Mouse (Mus musculus) cerebellum, adult 9-10 months (tissue): Measurements from ENCODE around the gene Gm960.

Source experiments
- DNase-seq: peaks from one replicate; pipeline ENCODE4 v3.0.0; 2022

Gene Gm960

DNA sequence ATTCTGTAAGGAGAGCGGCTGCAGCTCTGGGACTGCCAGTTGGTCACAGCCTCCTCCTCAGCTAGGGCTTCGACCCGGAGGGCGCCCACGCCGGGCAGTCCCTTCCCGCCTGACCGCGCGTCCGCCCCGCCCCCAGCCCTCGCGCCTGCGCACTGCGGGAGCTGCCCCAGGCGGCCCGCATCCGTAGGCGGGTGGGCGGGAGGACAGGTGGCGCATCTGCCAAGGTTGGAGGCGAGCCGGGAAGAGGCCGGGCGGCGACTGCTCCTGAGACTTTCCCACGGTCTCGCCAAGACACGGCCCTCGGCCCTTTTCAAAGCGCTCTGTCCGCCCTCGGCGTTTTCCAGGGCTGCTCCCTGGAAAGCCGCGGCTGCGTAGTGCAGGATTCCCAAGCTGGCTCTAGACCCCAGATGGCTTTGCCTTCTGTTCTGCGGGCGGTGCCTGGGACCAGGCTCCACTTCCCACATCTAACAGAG, at the start of gene Gm960:
Gm960 (minus strand) TSS at position 464 of the 473 bp plus-strand sequence.
- peak; percentile 91 for DNase-seq

DNA sequence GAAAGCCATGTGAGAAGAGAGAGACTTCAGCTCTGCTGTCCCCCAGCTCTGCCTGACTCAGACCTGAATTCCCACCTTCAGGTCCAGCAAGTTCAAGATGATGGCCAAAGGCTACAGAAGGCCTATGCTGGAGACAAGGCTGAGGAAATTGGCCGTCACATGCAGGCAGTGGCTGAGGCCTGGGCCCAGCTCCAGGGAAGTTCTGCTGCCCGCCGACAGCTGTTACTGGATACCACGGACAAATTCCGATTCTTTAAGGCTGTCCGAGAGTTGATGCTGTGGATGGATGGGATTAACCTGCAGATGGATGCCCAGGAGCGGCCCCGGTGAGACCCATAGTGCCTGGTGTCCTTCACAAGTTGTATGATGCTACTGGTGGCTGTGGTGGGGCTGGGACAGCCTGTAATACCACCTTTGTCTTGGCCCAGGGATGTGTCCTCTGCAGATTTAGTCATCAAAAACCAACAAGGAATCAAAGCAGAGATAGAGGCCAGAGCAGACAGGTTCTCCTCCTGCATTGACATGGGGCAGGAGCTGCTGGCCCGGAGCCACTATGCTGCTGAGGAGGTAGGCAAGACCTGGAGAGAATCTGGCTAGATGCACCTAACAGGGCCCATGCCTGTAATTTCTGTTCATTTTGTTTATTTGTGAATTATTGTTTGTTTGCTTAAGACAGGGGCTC, 49.3 kb upstream of the Gm960 start:
- DNase-seq = peak; percentile 63

DNA sequence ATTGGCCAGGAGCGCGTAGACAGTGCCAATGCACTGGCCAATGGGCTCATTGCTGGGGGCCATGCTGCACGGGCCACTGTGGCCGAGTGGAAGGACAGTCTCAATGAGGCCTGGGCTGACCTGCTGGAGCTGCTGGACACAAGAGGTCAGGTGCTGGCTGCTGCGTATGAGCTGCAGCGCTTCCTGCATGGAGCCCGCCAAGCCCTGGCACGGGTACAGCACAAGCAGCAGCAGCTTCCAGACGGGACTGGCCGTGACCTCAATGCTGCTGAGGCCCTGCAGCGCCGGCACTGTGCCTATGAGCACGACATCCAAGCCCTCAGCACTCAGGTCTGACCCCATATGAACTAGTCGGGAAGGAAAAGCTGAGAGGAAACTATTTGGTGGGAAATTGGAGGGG, 48.1 kb upstream of the Gm960 start:
- peak; percentile 83 for DNase-seq

DNA sequence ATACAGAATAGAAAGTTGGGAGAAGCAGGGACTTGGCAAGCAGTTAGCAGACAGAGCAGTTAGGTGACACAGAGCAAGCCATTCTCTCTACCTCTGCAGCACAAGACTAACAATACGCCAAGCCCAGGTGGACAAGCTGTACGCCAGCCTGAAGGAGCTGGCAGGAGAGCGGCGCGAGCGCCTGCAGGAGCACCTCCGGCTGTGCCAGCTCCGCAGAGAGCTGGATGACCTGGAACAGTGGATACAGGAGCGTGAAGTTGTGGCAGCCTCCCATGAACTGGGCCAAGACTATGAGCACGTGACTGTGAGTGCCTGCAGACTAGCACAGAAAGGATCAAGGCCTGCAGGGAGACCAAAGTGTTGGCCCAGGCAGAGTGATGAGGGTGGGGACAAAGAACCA, 47.2 kb upstream of the Gm960 start:
- DNase-seq = peak; percentile 79

DNA sequence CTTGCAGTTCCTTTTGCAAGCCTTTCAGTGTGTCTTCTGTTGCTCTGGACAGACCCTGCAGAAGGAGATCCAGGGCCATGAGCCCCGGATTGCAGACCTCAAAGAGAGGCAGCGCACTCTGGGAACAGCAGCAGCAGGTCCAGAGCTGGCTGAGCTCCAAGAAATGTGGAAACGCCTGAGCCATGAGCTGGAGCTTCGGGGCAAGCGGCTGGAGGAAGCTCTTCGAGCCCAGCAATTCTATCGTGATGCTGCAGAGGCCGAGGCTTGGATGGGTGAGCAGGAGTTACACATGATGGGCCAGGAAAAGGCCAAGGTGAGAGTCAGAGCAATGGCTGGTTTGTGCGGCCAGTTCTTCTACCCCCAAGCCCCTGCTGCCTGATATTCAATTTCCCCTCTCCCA, 46.6 kb upstream of the Gm960 start:
- peak; percentile 64 for DNase-seq

DNA sequence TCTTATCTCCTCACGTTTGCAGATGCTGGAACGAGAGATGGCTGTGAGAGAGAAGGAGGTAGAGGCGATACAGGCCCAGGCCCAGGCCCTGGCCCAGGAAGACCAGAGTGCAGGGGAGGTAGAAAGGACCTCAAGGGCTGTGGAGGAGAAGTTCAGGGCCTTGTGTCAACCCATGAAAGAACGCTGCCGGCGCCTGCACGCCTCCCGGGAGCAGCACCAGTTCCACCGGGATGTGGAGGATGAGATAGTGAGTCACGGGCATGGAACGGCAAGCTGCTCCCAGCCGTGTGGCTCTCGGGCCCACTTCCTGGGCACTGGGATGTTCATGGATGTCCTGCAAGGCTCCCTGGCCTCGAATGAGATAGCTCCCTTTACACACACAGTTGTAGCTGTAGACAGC, 45.6 kb upstream of the Gm960 start:
- DNase-seq = no peak

DNA sequence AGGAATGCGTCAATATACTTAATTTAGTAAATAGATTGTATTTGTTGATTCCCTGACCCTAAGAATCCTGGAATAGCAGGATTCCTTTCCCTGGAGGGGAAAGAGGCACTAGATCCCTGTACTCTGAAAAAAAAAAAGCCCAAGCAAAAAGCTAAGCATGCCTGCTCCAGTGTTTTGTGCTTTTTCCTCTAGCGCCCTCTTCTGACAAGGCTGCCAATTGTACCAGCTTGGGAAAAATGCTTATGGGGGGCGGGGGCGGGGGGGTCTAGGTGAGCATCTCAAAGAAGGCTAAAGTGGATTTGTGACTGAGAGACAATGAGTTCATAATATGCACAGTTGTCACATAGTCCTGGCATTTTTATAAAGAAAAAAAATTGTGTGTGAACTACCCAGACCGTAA, 45.1 kb upstream of the Gm960 start:
- DNase-seq = no peak

DNA sequence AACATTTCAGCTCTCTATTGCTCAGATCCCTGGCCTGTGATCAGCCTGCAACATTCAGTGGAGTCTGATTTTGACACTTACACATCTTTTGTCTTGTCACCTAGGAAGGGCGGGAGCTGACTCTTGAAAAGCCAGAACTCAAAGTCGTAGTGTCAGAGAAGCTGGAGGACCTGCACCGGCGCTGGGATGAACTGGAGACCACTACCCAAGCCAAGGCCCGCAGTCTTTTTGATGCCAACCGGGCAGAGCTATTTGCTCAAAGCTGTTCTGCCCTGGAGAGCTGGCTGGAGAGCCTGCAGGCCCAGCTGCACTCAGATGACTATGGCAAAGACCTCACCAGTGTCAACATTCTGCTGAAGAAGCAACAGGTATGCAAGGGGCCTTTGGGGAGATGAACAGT, 43.8 kb upstream of the Gm960 start:
- DNase-seq = no peak

DNA sequence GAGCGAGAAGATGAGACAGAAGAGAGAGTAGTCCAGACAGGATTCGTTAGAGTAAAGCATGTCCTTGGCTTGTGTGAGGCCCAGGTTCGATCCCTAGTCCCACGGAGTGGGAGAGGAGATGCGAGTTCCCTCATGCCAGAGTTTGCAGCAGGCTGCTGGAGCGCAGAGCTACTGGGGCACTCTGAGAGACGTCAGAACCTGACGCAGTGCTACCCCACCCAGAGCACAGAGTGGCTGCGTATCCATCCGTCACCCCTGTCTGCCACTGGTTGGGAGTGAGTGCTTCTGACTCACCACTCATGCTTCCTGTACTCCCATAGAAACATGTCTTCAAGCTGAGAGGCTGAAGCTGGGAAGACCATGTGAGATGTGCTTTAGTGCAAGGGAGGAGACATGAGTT, 43.0 kb upstream of the Gm960 start:
- no peak for DNase-seq

DNA sequence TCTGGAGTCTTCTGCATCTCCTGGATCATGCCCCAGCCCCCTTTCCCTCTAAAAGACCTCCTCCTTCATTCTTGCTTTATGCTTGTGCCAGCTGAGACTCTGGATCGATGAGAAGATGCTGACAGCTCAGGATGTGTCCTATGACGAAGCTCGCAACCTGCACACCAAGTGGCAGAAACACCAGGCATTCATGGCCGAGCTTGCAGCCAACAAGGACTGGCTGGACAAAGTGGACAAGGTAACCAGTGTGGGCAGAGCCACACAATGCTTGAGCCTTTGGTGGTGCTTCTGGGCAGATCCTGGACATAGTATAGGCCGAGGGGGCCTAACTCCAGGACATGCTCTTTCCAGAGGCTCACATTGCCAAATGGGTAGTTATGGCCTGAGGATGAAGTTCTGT, 41.3 kb upstream of the Gm960 start:
- DNase-seq = no peak

DNA sequence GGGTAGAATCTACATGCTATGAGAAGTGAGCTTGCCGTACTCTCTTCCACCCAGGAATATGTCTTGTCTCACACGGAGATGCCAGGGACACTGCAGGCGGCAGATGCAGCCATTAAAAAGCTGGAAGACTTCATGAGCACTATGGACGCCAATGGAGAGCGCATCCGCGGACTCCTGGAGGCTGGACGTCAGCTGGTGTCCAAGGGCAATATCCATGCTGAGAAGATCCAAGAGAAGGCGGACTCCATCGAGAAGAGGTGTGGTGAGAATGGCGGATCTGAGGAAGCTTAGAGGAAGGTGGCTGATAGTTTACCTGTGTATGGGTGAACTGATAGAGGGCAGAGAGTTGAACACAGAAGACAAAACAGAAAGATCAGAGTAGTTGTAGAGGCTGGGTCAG, 40.6 kb upstream of the Gm960 start:
- DNase-seq = no peak

DNA sequence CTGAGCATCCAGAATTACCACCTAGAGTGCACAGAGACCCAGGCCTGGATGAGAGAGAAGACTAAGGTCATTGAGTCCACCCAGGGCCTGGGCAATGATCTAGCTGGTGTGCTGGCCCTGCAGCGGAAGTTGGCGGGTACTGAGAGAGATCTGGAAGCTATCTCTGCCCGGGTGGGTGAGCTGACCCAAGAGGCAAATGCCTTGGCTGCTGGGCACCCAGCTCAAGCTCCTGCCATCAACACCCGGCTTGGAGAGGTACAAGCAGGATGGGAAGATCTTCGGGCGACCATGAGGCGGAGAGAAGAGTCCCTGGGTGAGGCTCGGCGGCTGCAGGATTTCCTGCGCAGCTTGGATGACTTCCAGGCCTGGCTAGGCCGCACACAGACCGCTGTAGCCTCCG, 39.4 kb upstream of the Gm960 start:
- no peak for DNase-seq

DNA sequence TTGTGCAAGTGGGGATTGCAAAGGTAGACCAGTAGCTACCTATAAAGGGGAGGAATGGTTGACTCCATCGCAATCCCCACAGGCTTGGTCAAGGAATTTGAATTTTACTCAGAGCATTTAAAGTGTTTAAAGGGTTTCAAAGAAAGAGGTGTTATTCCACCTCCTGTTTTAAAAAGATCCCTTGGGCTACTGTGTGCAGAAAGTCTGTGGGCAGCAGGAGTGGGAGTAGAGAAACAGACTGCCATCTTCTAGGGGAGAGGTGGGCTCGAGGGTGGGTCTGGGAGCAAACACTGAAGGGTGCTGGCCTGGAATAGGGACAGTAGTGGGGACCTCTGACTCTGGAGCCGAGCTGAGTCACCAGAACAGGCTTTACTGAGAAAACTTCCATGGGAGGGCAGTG, 34.6 kb upstream of the Gm960 start:
- no peak for DNase-seq

DNA sequence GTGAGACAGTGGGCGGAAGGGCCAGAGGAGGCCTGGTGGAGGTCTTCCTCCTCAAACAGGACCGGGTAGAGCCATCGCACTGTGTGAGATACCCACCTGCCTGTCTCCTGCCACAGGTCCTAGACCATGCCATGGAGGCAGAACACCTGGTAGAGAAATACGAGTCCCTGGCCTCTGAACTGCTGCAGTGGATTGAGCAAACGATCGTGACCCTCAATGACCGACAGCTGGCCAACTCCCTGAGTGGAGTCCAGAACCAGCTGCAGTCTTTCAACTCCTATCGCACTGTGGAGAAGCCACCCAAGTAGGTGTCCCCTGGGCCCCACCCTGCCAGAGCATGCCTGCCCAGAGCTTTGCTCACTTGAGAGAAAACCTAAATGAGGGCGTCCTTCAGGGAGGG, 30.7 kb upstream of the Gm960 start:
- no peak for DNase-seq

DNA sequence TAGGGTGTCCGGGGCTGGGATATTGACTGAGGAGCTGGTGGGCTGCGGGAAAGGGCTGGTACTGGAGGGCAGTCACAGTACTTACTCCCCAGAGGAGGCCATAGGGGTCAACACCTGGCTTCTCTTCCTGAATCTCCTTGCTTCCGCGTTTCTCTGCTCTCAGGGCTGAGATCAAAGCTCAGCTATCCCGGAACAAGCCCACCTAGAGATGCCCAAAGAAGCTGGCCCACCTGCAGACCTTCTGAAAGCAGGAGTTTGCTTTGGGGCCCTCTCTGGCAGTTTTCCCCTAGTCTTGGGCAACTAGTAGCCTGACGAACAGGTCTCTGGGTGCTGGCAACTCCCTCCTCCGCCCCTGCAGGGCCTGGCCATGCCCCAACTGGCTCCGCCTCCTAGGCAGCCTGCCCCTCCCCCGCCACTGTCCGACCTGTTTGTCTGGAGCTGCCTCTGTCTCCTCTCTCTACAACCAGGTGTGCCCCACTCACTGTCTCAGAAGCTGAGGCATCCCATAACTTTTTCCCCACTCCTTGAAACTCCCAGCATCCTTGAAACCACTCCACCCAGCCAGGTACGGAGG, 22.3 kb upstream of the Gm960 start:
- DNase-seq = no peak

DNA sequence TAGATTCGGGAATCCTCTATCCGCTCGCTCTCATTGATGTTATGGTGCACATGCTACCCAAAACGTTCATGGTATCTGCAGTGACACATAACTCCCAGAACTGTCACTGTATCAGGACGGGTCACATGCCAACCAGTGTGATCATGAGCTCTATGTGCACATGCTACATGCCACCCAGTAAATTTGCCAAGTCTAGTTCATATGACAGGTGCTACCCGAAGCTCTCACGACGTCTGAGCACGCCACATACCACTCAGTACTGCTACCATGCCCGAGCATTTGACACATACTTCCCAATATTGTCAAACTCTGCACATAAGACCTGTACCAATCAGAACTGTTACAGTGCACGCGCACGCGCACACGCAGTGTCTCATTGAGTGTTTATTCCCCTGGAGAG, 21.6 kb upstream of the Gm960 start:
- no peak for DNase-seq

DNA sequence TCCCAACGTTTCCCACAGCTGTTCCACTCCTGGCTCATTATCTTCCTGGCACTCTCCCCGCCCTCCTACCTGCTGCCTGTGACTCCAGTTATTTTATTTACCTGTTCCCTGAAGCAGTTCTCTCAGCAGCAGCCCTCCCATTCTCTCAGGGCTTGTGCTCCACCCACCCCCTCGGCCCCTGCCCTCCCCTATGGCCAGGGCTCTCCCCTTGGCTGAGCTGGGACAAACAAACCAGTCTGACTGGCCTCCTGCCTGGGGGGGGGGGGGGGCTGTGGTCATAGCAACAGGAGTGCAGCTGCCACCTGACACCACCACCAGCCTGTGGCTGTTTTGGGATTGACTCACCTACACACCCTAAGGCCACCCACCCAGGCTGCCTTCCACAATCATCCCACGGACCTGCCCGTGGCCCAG, 20.9 kb upstream of the Gm960 start:
- no peak for DNase-seq

DNA sequence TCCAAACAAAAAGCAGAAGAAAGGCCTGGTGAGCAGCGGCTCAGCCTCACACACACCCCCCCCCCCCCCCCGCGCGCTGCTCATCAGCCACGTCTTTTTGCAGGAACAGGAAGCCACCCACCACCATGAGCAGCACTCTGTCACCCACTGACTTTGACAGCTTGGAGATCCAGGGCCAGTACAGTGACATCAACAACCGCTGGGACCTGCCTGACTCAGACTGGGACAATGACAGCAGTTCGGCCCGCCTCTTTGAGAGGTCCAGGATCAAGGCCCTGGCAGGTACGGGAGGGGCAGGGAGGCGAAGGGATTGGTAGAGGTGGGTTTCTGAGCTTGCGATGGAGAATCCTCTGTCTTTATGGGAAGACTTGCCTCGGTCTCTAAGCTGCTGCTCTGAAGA, 20.2 kb upstream of the Gm960 start:
- no peak for DNase-seq

DNA sequence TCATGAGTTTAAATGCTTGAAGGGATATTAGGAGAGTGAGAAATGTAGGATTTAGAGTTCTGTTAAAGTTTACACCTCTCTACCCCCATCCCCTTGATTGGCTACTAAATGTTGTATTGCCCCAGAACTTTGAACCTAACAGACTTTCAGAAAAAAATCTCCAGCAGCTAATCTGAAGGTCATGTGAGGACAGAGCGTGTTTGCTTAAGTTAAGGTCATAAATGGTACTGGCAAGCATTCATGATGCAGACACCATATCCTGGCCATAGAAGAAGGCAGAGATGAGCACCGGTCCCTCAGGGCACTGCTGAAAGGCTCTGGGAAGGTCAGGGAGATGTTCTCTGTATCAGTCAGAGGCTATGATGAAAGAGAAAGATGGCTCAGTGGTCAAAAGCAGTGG, 18.8 kb upstream of the Gm960 start:
- no peak for DNase-seq

DNA sequence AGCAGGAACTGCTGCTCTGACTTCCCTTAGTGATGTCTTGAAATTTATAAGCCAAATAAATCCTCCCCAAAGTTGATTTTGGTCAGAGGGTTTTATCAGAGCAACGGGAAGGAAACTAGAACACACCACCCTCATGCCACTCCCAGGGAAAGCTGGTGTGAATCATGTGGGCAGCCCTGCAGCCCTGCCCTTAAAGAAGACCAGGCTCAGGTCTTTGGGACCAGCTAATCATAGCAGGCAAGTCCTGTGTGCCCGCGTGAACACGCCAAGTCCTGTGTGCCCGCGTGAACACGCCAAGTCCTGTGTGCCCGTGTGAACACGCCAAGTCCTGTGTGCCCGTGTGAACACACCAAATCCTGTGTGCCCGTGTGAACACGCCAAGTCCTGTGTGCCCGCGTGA, 18.3 kb upstream of the Gm960 start:
- no peak for DNase-seq

DNA sequence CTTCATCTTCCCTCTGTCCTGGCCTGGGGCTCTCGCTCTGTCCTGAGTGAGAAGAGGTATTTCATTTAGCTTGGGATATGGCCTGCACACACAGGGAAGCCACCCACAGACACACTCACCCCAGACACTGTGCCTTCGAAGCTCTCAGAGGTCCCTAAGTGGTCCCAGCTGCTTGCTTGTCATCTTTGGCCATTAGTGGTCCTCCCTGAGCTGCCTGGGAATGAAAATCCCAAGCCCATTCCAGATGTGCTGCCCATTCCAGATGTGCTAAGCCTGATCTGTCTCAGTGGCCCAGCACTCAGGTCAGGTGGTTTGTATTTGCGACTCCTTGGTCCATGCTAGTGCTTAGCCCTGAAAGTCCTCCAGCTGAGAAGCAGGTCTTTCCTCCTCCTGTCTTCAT, 15.4 kb upstream of the Gm960 start:
- DNase-seq = no peak

DNA sequence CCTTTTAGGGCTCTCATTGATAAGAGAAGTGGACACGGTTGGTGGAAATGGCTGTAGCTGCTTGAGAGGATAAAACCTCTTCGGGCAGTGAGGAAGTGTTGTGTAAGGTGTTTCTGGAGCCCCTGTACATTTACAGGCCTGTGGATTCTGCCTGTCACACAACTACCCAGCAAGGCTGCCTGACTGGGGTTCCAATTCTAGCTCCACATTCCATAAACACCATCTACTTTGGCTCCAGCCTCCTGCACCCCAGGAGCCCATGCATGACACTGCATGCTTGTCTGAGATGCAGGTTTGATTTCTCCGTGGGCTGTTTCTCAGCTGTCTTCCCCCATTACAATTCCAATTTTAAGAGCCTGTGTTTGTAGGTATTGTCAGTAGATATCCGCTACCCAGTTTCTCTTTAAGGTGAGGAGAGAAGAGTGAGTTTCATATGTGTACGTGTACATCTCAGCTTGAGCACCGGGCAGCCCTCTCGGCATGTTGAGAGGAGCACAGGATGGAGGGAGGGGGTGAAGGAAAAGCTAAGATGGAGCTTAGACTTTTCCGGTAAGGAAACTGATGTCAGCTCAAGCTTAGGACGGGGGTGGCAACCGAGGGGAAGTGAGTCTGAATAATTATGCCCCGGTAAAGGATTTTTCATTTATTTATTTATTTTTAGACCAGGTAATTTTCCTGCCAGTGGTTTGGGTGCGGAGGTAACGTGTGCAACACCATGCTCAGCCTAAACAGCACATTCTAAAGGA, 14.5 kb upstream of the Gm960 start:
- peak; percentile 65 for DNase-seq

DNA sequence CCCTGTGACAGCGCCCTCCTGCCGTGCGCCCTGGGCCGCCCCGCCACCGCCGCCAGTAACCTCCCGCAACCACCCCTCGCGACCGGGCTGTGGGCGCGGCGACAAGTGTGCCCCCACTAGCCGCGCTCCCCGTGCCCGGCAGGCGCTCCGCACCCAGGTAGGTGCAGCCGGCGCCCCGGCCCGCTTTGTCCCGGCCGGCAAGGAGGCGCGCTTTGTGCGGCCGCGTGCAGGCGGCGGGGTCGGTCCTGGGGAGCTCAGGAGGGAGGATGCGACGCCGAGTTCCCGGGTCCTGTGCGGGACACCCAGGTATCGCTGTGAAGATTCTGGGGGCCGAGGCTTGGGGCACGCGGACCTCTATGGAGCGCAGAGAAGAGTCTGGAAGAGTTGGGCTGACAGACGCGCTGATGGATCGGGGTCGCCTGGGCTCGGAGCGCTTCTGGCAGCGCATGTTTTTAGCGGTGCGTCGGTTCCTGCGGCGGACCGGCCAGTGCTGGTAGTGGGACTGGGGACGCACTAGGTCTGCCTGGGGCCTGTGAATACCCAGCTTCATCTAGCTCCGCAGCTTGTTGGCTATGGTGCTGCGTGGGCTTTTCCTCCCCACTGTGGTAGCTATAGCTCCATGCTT, 13.8 kb upstream of the Gm960 start:
- no peak for DNase-seq

DNA sequence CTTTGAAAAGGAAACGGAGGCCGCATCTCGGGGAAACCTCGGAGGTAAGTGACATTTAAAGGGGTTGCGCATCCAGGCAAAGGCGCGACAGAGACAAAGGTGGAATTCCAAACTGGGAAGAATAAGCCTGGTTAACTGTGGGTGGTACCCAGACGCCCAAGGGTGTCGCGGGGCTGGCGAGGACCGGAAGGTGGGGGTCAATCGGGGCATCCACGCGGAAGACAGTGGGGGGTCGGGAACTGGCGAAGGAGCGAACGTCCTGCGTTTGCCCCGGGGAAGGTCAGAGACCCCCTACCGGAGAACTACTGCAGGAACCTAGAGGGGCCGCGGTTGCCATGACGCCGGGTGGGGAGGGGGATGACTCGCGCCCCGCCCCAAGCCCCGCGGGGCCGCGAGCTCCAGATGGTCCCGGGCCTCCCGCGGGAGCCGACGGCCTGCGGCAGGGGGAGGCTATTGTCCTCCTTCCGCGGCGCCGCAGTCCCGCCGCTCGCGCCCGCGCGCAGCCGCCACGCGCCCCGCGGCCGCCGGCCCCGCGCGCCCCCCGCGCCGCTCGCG, 13.2 kb upstream of the Gm960 start:
- DNase-seq = no peak
